Mouse (Mus musculus): Measurements from ENCODE around the gene Zbtb20. TPM values are rescaled to one million over a fixed set of nuclear protein-coding genes. Genes with fewer than 3 reads are reported as not detected.

The Zbtb20 gene
- polyA plus RNA-seq, 1 experiment from 2014 or later: 38.1 TPM

GRCm38 (mm10) chr16:43641230-43641629 lies 765.5 kb downstream of the Zbtb20 start:
- H3K36me3 ChIP-seq: peaks cover 3% of the 10 kb centered on the region; the same call in 1 of the 2 replicates
- ATAC-seq (ENCODE audit: insufficient number of reproducible peaks, low FRiP score): no peak
- no peak overlapping the region for H3K9ac ChIP-seq
- H3K4me2 ChIP-seq: no peak overlapping the region
- WGBS: 52% methylated on average over 8 of the region's 8 CpGs
- H3K4me1 ChIP-seq (replicated peaks): peaks cover 19% of the 10 kb centered on the region
- no peak overlapping the region for H3K4me3 ChIP-seq
- no peaks in the 10 kb centered on the region for H3K9me3 ChIP-seq (replicated peaks)
- no peaks in the 10 kb centered on the region for H3K27me3 ChIP-seq (replicated peaks)
- no peak overlapping the region for H3K27ac ChIP-seq (ENCODE audit: poor library complexity, severe bottlenecking)

GRCm38 (mm10) chr16:43645879-43646278 lies 770.2 kb downstream of the Zbtb20 start:
- WGBS: 18% methylated on average over 4 of the region's 4 CpGs
- no peak overlapping the region for H3K4me2 ChIP-seq
- no peak overlapping the region for H3K4me3 ChIP-seq
- no peak overlapping the region for H3K9ac ChIP-seq
- no peak for ATAC-seq (ENCODE audit: insufficient number of reproducible peaks, low FRiP score)
- H3K27ac ChIP-seq (ENCODE audit: poor library complexity, severe bottlenecking): no peak overlapping the region
- H3K4me1 ChIP-seq (replicated peaks): peaks cover 7% of the 10 kb centered on the region
- H3K27me3 ChIP-seq (replicated peaks): no peaks in the 10 kb centered on the region
- H3K9me3 ChIP-seq (replicated peaks): no peaks in the 10 kb centered on the region
- peaks cover 3% of the 10 kb centered on the region; the same call in 1 of the 2 replicates for H3K36me3 ChIP-seq

- Histone ChIP-seq H3K9me3 (replicated peaks) (no peaks in the 10 kb centered on the region), H3K4me1 (replicated peaks) (peaks cover 7% of the 10 kb centered on the region), H3K4me2 (no peak overlapping the region), H3K9ac (no peak overlapping the region), H3K4me3 (no peak overlapping the region), H3K27me3 (replicated peaks) (no peaks in the 10 kb centered on the region), H3K36me3 (peaks cover 3% of the 10 kb centered on the region; the same call in 1 of the 2 replicates), H3K27ac (ENCODE audit: poor library complexity, severe bottlenecking) (no peak overlapping the region)
- 81% methylated on average over 3 of the region's 3 CpGs for WGBS
- no peak for ATAC-seq (ENCODE audit: insufficient number of reproducible peaks, low FRiP score)
These were observed 771.3 kb downstream of the Zbtb20 start for GRCm38 (mm10) chr16:43646943-43647342.

GRCm38 (mm10) chr16:43647641-43648040 lies 772.0 kb downstream of the Zbtb20 start:
- Histone ChIP-seq H3K9ac (no peak overlapping the region), H3K27ac (ENCODE audit: poor library complexity, severe bottlenecking) (no peak overlapping the region), H3K4me2 (no peak overlapping the region), H3K4me3 (no peak overlapping the region), H3K27me3 (replicated peaks) (no peaks in the 10 kb centered on the region), H3K36me3 (peaks cover 3% of the 10 kb centered on the region; the same call in 1 of the 2 replicates), H3K4me1 (replicated peaks) (peaks cover 7% of the 10 kb centered on the region), H3K9me3 (replicated peaks) (no peaks in the 10 kb centered on the region)
- ATAC-seq (ENCODE audit: insufficient number of reproducible peaks, low FRiP score): no peak
- WGBS: 75% methylated on average over 1 of the region's 1 CpGs

GRCm38 (mm10) chr16:43650355-43651080 lies 774.8 kb downstream of the Zbtb20 start:
- Histone ChIP-seq H3K36me3 (no peaks in the 10 kb centered on the region), H3K9me3 (replicated peaks) (no peaks in the 10 kb centered on the region)
- WGBS: 75% methylated on average over 3 of the region's 3 CpGs

GRCm38 (mm10) chr16:43653288-43653687 lies 777.6 kb downstream of the Zbtb20 start:
- WGBS: 79% methylated on average over 2 of the region's 2 CpGs
- ATAC-seq (ENCODE audit: insufficient number of reproducible peaks, low FRiP score): no peak
- no peak overlapping the region for H3K4me2 ChIP-seq
- no peaks in the 10 kb centered on the region for H3K27me3 ChIP-seq (replicated peaks)
- H3K4me1 ChIP-seq (replicated peaks): no peaks in the 10 kb centered on the region
- no peak overlapping the region for H3K4me3 ChIP-seq
- H3K36me3 ChIP-seq: no peaks in the 10 kb centered on the region
- no peak overlapping the region for H3K27ac ChIP-seq (ENCODE audit: poor library complexity, severe bottlenecking)
- H3K9me3 ChIP-seq (replicated peaks): no peaks in the 10 kb centered on the region
- no peak overlapping the region for H3K9ac ChIP-seq

More at GRCm38 (mm10) chr16:43650355-43651080, 774.8 kb downstream of the Zbtb20 start:
- no peak for ATAC-seq (ENCODE audit: insufficient number of reproducible peaks, low FRiP score)
- no peak overlapping the region for H3K9ac ChIP-seq
- H3K27me3 ChIP-seq (replicated peaks): no peaks in the 10 kb centered on the region
- H3K4me3 ChIP-seq: no peak overlapping the region
- H3K27ac ChIP-seq (ENCODE audit: poor library complexity, severe bottlenecking): no peak overlapping the region
- H3K4me2 ChIP-seq: no peak overlapping the region
- H3K4me1 ChIP-seq (replicated peaks): peaks cover 5% of the 10 kb centered on the region

GRCm38 (mm10) chr16:43654269-43654668 lies 778.6 kb downstream of the Zbtb20 start:
- Histone ChIP-seq H3K9me3 (replicated peaks) (no peaks in the 10 kb centered on the region), H3K27me3 (replicated peaks) (no peaks in the 10 kb centered on the region), H3K9ac (no peak overlapping the region), H3K4me1 (replicated peaks) (no peaks in the 10 kb centered on the region), H3K27ac (ENCODE audit: poor library complexity, severe bottlenecking) (no peak overlapping the region), H3K4me2 (no peak overlapping the region), H3K4me3 (no peak overlapping the region), H3K36me3 (no peaks in the 10 kb centered on the region)
- no peak for ATAC-seq (ENCODE audit: insufficient number of reproducible peaks, low FRiP score)
- 81% methylated on average over 3 of the region's 3 CpGs for WGBS

GRCm38 (mm10) chr16:43655183-43655787 lies 779.6 kb downstream of the Zbtb20 start:
- no peak overlapping the region for H3K4me2 ChIP-seq
- H3K9ac ChIP-seq: no peak overlapping the region
- ATAC-seq (ENCODE audit: insufficient number of reproducible peaks, low FRiP score): no peak
- 74% methylated on average over 6 of the region's 6 CpGs for WGBS
- no peak overlapping the region for H3K27ac ChIP-seq (ENCODE audit: poor library complexity, severe bottlenecking)
- no peak overlapping the region for H3K4me3 ChIP-seq
- no peaks in the 10 kb centered on the region for H3K4me1 ChIP-seq (replicated peaks)
- H3K36me3 ChIP-seq: no peaks in the 10 kb centered on the region
- H3K9me3 ChIP-seq (replicated peaks): no peaks in the 10 kb centered on the region
- H3K27me3 ChIP-seq (replicated peaks): no peaks in the 10 kb centered on the region

- H3K4me2 ChIP-seq: no peak overlapping the region
- no peak for ATAC-seq (ENCODE audit: insufficient number of reproducible peaks, low FRiP score)
- no peaks in the 10 kb centered on the region for H3K27me3 ChIP-seq (replicated peaks)
- no peaks in the 10 kb centered on the region for H3K4me1 ChIP-seq (replicated peaks)
- WGBS: 87% methylated on average over 5 of the region's 5 CpGs
- H3K36me3 ChIP-seq: no peaks in the 10 kb centered on the region
- no peak overlapping the region for H3K4me3 ChIP-seq
- no peaks in the 10 kb centered on the region for H3K9me3 ChIP-seq (replicated peaks)
- H3K27ac ChIP-seq (ENCODE audit: poor library complexity, severe bottlenecking): no peak overlapping the region
- no peak overlapping the region for H3K9ac ChIP-seq
These were observed 785.9 kb downstream of the Zbtb20 start for GRCm38 (mm10) chr16:43661576-43661975.

- Histone ChIP-seq H3K4me1 (replicated peaks) (no peaks in the 10 kb centered on the region), H3K4me3 (no peak overlapping the region), H3K4me2 (no peak overlapping the region), H3K36me3 (no peaks in the 10 kb centered on the region), H3K9ac (no peak overlapping the region), H3K27ac (ENCODE audit: poor library complexity, severe bottlenecking) (no peak overlapping the region), H3K27me3 (replicated peaks) (no peaks in the 10 kb centered on the region), H3K9me3 (replicated peaks) (no peaks in the 10 kb centered on the region)
- WGBS: 76% methylated on average over 10 of the region's 10 CpGs
- ATAC-seq (ENCODE audit: insufficient number of reproducible peaks, low FRiP score): no peak
These were observed 786.7 kb downstream of the Zbtb20 start for GRCm38 (mm10) chr16:43662124-43663004.

- H3K27ac ChIP-seq (ENCODE audit: poor library complexity, severe bottlenecking): no peak within 1 kb of the TSS
- H3K9me3 ChIP-seq (replicated peaks): no peaks in the 10 kb centered on the region
- no peak within 1 kb of the TSS for H3K9ac ChIP-seq
- H3K4me1 ChIP-seq (replicated peaks): no peaks in the 10 kb centered on the region
- H3K27me3 ChIP-seq (replicated peaks): no peaks in the 10 kb centered on the region
- ATAC-seq (ENCODE audit: insufficient number of reproducible peaks, low FRiP score): peak; percentile 79; the same call in 1 of the 2 replicates
- 56% methylated on average over 7 of the region's 7 CpGs for WGBS
- no peak within 1 kb of the TSS for H3K4me3 ChIP-seq
- no peak within 1 kb of the TSS for H3K4me2 ChIP-seq
- no peaks in the 10 kb centered on the region for H3K36me3 ChIP-seq
These were observed 788.4 kb downstream of the Zbtb20 start, which contains the start of gene Tigit for GRCm38 (mm10) chr16:43663978-43664579. Gene Tigit, minus strand, starts transcription at chr16:43664146.
